Mouse (Mus musculus) kidney, adult 2 months (tissue): ENCODE measurements around the gene Caskin2. TPM values are rescaled to one million over a fixed set of nuclear protein-coding genes. Genes with fewer than 3 reads are reported as not detected.

Source experiments
- DNase-seq: peaks from one replicate; pipeline ENCODE4 v3.0.0; 2021
- H3K27ac ChIP-seq: fragments of 200-500 bp; 2 replicates; pipeline ENCODE4 v1.5.1; 2012; ENCODE audit warnings: low read depth, low read length, control low read depth, inconsistent platforms; ENCODE audit not compliant: insufficient read depth
- H3K27me3 ChIP-seq: fragments of 200-500 bp; replicated peaks from 2 replicates; pipeline ENCODE4 v1.6.1; 2012; ENCODE audit warnings: mild to moderate bottlenecking, moderate library complexity, low read length, inconsistent platforms; ENCODE audit not compliant: control insufficient read depth, insufficient read depth
- H3K36me3 ChIP-seq: fragments of 200-500 bp; 2 replicates; pipeline ENCODE4 v1.6.1; 2012; ENCODE audit warnings: mild to moderate bottlenecking, moderate library complexity, low read length, inconsistent platforms; ENCODE audit not compliant: control insufficient read depth, insufficient read depth
- H3K4me1 ChIP-seq: fragments of 200-500 bp; 2 replicates; pipeline ENCODE4 v1.6.1; 2011; ENCODE audit warnings: low read length; ENCODE audit not compliant: control insufficient read depth, insufficient read depth
- H3K4me3 ChIP-seq: fragments of 200-500 bp; 2 replicates; pipeline ENCODE4 v1.5.1; 2011; ENCODE audit warnings: mild to moderate bottlenecking, low read depth, low read length, control low read depth; ENCODE audit not compliant: insufficient read depth
- CTCF ChIP-seq: fragments of 200-500 bp; conservative IDR thresholded peaks from 2 replicates; pipeline ENCODE4 v1.5.1; 2011; ENCODE audit warnings: low read depth, mild to moderate bottlenecking, control low read depth, low read length, moderate library complexity, mixed read lengths; ENCODE audit not compliant: insufficient read depth, insufficient read length
- POLR2A ChIP-seq: fragments of 200-500 bp; IDR thresholded peaks from one replicate; pipeline ENCODE4 v1.6.1; 2011; ENCODE audit warnings: low read depth, low read length, control low read depth
- WGBS: fragments of 180-500 bp; shearing (Covaris S2); methylation state at CpG from one replicate; pipeline ENCODE4 v1.1.7; 2018; 5-methylcytosine and 5-hydroxymethylcytosine counted together
- polyA plus RNA-seq: library from polyadenylated mRNA; depleted of rRNA; stranded (reverse); fragments of >200 nt; gene quantifications from 2 replicates; pipeline ENCODE4 v1.2.3, GENCODE M21; 2012

The Caskin2 gene
- polyA plus RNA-seq, 1 experiment = 36.9 TPM

DNA sequence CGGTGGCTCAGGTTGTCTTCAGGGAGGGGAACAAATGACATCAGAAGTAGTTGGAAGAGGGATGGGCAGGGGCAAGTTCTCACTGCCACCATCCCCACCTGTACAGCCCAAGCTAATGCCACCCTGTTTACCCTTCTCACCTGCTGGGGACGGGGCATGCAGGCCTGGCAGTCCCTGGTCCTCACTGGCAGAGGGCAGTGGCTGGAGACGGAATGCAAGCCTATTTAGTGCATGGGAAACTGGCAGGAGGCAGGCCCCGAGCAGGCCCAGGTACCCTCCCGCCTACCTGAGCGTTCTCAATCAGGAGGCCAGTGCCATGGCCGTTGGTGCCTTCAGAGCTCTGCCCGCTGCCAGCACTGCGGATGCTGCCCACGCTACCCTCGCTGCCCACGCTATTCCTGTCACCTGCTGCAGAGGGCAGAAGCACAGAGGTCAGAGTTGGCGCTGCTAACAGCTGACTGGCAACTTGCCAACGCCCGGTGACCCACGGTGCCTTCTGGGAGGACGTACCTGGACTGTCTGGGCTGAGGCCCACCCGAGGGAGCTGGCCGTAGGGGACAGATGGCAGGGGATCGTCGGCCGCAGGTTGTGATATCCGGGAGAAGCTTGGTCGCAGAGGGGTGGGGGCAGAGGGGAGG is 10.2 kb downstream of the Caskin2 start:
- Histone ChIP-seq H3K27ac (no peak overlapping the region), H3K4me1 (peaks cover 4% of the 10 kb centered on the region; the same call in 1 of the 2 replicates), H3K36me3 (peaks cover 15% of the 10 kb centered on the region), H3K4me3 (no peak overlapping the region), H3K27me3 (no peaks in the 10 kb centered on the region)
- 59% methylated on average over 24 of the region's 24 CpGs for WGBS
- TF ChIP-seq CTCF (no peak), POLR2A (no peak)
- peak; percentile 46 for DNase-seq

DNA sequence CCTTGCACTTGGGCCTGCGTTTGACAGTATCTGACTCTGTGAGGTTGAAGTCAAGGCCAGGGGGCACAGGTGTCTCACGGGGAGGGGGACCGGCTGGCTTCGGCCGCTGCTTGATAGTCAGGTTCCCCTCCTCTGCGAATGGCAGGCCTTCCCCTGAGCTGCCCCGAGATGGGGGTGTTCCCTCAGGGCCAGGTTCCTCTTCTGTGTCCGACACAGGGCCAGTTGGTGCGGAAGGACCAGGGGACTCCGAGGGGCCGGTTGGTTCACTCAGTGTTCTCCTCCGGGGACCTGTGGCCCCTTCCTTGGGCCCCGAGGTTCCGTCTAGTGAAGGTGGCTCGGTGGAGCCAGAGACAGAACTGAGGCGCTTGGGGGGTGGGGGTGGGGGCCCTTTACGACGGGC is 12.5 kb downstream of the Caskin2 start:
- DNase-seq = no peak
- no peak overlapping the region for H3K4me3 ChIP-seq
- H3K27ac ChIP-seq = no peak overlapping the region
- TF ChIP-seq CTCF = no peak
- no peak for TF ChIP-seq POLR2A
- WGBS = 87% methylated on average over 18 of the region's 18 CpGs
- peaks cover 19% of the 10 kb centered on the region for H3K36me3 ChIP-seq
- H3K4me1 ChIP-seq = no peaks in the 10 kb centered on the region
- no peaks in the 10 kb centered on the region for H3K27me3 ChIP-seq

DNA sequence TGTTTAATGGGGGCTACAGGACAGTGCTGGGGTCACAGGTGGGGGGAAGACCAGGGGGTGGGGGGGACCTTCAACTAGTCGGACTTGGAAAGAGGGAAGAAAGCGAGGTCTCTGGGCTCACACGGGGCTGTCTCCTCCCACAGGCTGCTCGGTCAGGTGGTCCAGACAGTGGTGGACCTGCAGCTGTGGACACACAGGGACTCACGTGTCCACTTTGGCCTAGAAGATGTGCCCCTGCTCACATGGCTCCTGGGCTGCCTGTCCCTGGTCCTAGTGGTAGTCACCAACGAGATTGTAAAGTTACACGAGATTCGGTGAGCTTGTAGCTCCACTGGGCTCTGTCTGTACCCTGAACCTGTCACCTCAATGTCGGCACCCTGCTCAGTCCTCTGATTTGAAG is 15.8 kb downstream of the Caskin2 start:
- no peak for DNase-seq
- WGBS = 63% methylated on average over 9 of the region's 9 CpGs
- Histone ChIP-seq H3K36me3 (peaks cover 15% of the 10 kb centered on the region), H3K4me3 (no peak overlapping the region), H3K27me3 (no peaks in the 10 kb centered on the region), H3K4me1 (no peaks in the 10 kb centered on the region), H3K27ac (no peak overlapping the region)
- TF ChIP-seq CTCF (no peak), POLR2A (no peak)

DNA sequence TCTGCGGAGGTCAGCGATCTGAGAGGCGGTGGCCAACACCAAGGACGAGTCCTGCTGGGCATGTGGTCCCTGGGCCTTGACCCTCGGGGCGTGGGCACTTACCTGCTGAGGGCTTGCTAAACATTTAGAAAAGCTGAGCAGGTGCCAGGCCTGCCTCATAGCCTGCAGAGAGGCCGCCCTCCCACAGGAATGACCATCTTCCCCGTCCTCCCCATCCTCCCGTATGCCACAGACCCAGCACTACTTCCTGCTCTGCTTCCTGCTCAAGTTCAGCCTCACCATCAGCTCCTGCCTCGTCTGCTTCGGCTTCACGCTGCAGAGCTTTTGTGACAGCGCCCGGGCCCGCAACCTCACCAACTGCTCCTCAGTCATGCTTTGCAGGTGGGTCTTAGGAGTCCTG is 16.5 kb downstream of the Caskin2 start:
- 76% methylated on average over 15 of the region's 15 CpGs for WGBS
- Histone ChIP-seq H3K27ac (no peak overlapping the region), H3K27me3 (no peaks in the 10 kb centered on the region)

DNA sequence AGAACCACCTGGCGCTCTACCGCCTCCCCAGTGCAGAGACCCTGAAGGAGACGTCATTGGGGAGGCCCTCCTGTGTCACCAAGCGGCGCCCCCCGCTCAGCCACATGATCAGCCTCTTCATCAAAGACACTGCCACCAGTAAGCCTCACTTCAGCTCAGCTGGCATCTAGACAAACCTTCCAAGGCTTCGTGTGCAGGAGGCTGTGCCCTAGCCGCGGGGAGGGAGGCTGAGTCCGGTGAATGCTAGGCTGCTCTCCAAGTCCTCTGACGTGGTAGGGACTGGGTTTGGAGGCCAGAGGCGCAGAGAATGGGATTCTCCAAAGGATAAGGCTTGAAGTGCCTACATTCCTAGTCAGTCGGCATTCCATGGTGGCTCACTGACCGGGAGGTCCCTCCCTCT is 21.1 kb downstream of the Caskin2 start:
- WGBS = 82% methylated on average over 14 of the region's 14 CpGs
- H3K4me1 ChIP-seq = no peaks in the 10 kb centered on the region
- H3K36me3 ChIP-seq = peaks cover 2% of the 10 kb centered on the region
- TF ChIP-seq POLR2A (no peak), CTCF (no peak)
- H3K4me3 ChIP-seq = no peak overlapping the region
- no peak for DNase-seq
- H3K27ac ChIP-seq = no peak overlapping the region
- no peaks in the 10 kb centered on the region for H3K27me3 ChIP-seq

More for the DNA sequence above, 16.5 kb downstream of the Caskin2 start:
- TF ChIP-seq POLR2A = no peak
- no peak for TF ChIP-seq CTCF
- no peak overlapping the region for H3K4me3 ChIP-seq
- peak; percentile 41 for DNase-seq
- no peaks in the 10 kb centered on the region for H3K4me1 ChIP-seq
- peaks cover 11% of the 10 kb centered on the region for H3K36me3 ChIP-seq

DNA sequence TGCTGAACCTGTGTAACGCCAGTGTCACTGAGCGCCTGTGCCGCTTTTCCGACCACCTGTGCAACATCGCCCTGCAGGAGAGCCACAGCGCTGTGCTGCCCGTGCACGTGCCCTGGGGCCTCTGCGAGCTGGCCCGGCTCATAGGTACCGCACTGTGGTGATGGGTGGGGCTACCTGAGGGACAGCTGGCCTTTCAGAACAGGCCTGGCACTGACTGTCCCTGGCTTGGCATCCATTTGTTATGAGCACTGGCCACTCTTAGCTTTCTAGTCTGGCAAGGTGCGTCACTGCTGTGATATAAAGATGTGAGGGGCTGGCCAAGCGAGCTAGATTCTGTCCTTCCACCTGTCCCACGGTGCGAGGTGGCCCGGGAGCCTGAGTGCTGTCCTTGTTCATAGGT is 21.5 kb downstream of the Caskin2 start:
- Histone ChIP-seq H3K27ac (no peak overlapping the region), H3K27me3 (no peaks in the 10 kb centered on the region), H3K36me3 (peaks cover 2% of the 10 kb centered on the region), H3K4me1 (no peaks in the 10 kb centered on the region), H3K4me3 (no peak overlapping the region)
- whole genome bisulfite sequencing = 76% methylated on average over 16 of the region's 16 CpGs
- DNase-seq = no peak
- TF ChIP-seq POLR2A (no peak), CTCF (no peak)

DNA sequence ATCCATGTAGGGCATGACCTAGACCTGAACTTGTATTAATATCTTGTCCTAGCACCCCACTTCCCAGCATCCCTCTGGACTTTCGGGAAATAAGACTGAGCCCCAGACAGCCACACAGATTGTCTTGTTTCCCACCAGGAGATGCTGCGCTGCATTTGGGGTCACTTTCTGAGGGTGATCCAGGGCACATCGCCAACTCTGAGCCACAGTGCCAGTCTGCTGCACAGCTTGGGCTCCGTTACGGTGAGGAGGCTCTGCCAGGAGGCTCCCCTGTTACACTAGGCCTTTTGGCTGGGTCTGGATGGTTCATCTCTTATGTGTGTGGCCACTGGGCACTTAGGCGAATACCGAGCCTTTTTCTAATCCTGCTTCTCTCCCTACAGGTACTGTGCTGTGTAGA is 23.7 kb downstream of the Caskin2 start:
- no peak overlapping the region for H3K4me3 ChIP-seq
- no peaks in the 10 kb centered on the region for H3K4me1 ChIP-seq
- TF ChIP-seq POLR2A = no peak
- no peak for TF ChIP-seq CTCF
- DNase-seq = no peak
- no peaks in the 10 kb centered on the region for H3K27me3 ChIP-seq
- H3K36me3 ChIP-seq = no peaks in the 10 kb centered on the region; the same call in none of the 2 replicates
- H3K27ac ChIP-seq = no peak overlapping the region
- WGBS = 91% methylated on average over 7 of the region's 7 CpGs

DNA sequence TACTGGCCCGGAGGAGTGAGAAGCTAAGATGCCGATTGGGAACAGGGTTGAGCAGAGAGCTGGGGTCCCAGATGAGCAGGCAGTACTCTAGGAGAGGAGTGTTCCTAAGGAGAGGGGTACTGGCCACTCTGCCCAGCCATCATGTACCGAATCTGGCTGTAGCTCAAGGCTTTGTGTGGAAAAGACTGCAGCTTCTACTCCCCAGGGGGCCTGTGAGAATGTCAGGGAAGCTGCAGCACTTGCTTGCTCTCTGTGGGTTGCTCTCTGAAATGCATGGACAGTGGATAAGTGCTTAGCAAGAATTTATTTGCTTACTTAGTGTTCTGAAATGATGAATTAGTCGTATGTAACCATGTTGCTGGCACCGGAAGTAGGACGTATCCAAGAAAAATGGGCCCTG is 27.0 kb downstream of the Caskin2 start:
- 64% methylated on average over 6 of the region's 6 CpGs for WGBS
- TF ChIP-seq CTCF (no peak), POLR2A (no peak)
- Histone ChIP-seq H3K36me3 (no peaks in the 10 kb centered on the region), H3K27ac (no peak overlapping the region), H3K4me1 (no peaks in the 10 kb centered on the region), H3K27me3 (no peaks in the 10 kb centered on the region), H3K4me3 (no peak overlapping the region)
- DNase-seq = no peak
